Mouse (Mus musculus): Measurements from ENCODE around the gene Rph3al.

DNA sequence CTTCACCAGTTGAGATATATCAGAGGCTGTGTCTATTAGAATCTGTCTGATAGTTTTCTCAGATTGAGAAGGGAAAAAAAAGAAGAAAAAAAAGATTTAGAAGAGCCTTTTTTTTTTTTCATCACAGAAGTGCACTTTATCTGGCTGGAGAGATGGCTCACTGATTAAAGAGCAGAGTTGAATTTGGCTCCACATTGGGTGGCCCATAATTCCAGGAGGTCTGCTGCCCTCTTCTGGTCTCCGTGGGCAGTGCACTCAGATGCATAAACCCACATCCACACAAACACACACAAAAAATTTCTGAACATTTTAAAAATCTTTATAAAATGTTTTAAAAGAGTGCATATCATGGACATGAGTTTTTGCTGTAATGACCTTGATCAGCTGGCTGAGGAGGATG lies 35.8 kb upstream of the Rph3al start:
- no peak for TF ChIP-seq HCFC1 (IDR thresholded peaks at IDR 0.05; ENCODE audit: borderline replicate concordance, insufficient read depth, low read length)
- TF ChIP-seq MAFK (IDR thresholded peaks at IDR 0.05; ENCODE audit: insufficient read depth, low read depth, low read length), result no peak
- no peak for TF ChIP-seq ZNF384 (IDR thresholded peaks at IDR 0.05; ENCODE audit: low read depth, low read length)
